In the genomic region with DNA sequence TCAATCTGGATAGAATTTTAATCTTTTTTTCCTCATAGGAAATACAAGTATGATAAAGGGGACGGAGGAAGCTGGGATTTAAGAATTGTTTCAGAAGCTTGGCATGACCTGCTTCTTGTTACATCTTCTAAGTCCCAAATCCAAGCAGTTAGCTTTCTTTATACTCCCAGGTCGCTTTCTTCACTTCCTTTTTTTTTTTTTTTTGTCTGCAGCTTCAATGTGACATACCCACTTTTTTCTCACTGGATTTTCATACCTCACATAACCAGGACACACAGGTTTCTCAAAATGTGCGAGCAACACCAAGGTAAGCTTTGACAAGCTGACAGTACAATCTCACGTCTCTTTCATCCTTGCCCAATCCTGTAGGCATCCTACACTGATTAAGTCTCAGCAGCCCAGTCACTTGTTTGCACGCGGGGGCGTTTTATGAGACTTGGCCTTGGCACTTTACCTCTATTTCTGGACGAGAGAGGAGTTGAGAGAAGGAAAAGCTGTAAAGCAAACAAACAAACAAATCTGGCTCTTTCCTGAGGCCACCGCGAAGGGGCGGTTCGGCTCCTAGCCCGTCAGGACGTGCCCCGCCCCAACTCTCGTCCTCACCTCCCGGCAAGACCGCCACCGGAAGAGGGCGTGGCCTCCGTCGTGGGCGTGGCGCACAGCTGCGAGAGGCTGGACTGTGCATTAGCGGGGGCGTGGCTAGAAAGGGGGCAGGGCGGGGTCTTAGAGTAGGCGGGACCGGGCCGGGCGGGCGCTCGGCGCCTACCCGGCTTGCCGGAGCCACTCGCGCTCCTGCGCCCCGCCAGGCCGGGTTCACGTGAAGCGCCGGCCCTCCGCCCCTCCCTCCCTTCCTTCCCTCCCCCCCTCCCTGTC, we compare ENCODE assay signal across 8 mouse cellular contexts. TPM values are rescaled to one million over a fixed set of nuclear protein-coding genes. Genes with fewer than 3 reads are reported as not detected.
DNase-seq lines count a peak whose midpoint lies in the region; ATAC-seq and TF ChIP-seq lines count a peak whose summit lies in the region.

A gene (plus strand): TSS at position 825 of the 873 bp plus-strand sequence.

- H3K4me2 ChIP-seq in hindbrain, postnatal 0 days (ENCODE audit: low read depth, low read length) = peak within 1 kb of the TSS; percentile 79

- no peaks in the 10 kb centered on the region for H3K27me3 ChIP-seq in hindbrain, postnatal 0 days (ENCODE audit: insufficient read depth, low read length)

- H3K9me3 ChIP-seq in hindbrain, postnatal 0 days (ENCODE audit: low read length) = no peaks in the 10 kb centered on the region

- peak within 1 kb of the TSS; percentile 99 for H3K27ac ChIP-seq in gastrocnemius, adult 2 months
- H3K27ac ChIP-seq in hindbrain, postnatal 0 days = peak within 1 kb of the TSS; percentile 85
- peak within 1 kb of the TSS; percentile 96 for H3K27ac ChIP-seq in left cerebral cortex, adult 2 months

- TF ChIP-seq CTCF in gastrocnemius, adult 2 months (IDR thresholded peaks at IDR 0.05) = no peak
- TF ChIP-seq CTCF in hindbrain, postnatal 0 days (IDR thresholded peaks at IDR 0.05; ENCODE audit: low read depth) = peak; percentile 51
- TF ChIP-seq CTCF in left cerebral cortex, adult 2 months (IDR thresholded peaks at IDR 0.05) = no peak; the same call in 1 of the 2 replicates

- H3K4me3 ChIP-seq in gastrocnemius, adult 2 months = peak within 1 kb of the TSS; percentile 96
- H3K4me3 ChIP-seq in hindbrain, postnatal 0 days (ENCODE audit: low read length) = peak within 1 kb of the TSS; percentile 72
- peak within 1 kb of the TSS; percentile 75 for H3K4me3 ChIP-seq in left cerebral cortex, adult 2 months

- peak; percentile 98 for DNase-seq in ZHBTc4 (ENCODE audit: low read depth, low spot score)
- DNase-seq in gastrocnemius, adult 2 months = peak; percentile 100
- peak; percentile 97 for DNase-seq in hindbrain, postnatal 0 days (ENCODE audit: low spot score)
- peak; percentile 94 to 96 for DNase-seq in left cerebral cortex, adult 2 months (ENCODE audit: extremely low spot score in 1 of 2, low spot score in 2 of 2)
- DNase-seq in right cerebral cortex, adult 2 months (ENCODE audit: low spot score in 2 of 2) = peak; percentile 91 to 92
- DNase-seq in urinary bladder, postnatal 14 days (ENCODE audit: low spot score) = peak; percentile 100

- H3K9ac ChIP-seq in hindbrain, postnatal 0 days (replicated peaks; ENCODE audit: low read length) = peak within 1 kb of the TSS; percentile 67

- no peaks in the 10 kb centered on the region; the same call in 1 of the 2 replicates for H3K4me1 ChIP-seq in hindbrain, postnatal 0 days (ENCODE audit: insufficient read depth, low read length)

- intact Hi-C loops in gastrocnemius, adult 2 months (cut with DNase I) = loop anchor here (5.0 kb wide), 1 partner anchor 138 kb away; no protein-coding TSS in a partner anchor
- intact Hi-C loops in left cerebral cortex, adult 2 months (cut with DNase I) = loop anchor here (5.0 to 10.0 kb wide), 3 partner anchors 177 to 1590 kb away; a partner anchor contains a TSS

- ATAC-seq in common myeloid progenitor, adult 5-6 weeks (replicated peaks; ENCODE audit: low read depth, poor library complexity, severe bottlenecking) = peak; percentile 87
- peak; percentile 99 for ATAC-seq in hindbrain, postnatal 0 days
- peak; percentile 88 for ATAC-seq in megakaryocyte, adult 5-6 weeks (ENCODE audit: poor library complexity, severe bottlenecking)

- WGBS in hindbrain, postnatal 0 days = 2% methylated on average over 39 of the region's 46 CpGs

- H3K36me3 ChIP-seq in hindbrain, postnatal 0 days (ENCODE audit: insufficient read depth, low read length) = no peaks in the 10 kb centered on the region

RNA-seq across cellular contexts. Expression of the gene that starts here (rescaled TPM):
- 12.3 and 14.9 TPM in 2 replicates for total RNA-seq in common myeloid progenitor, adult 5-6 weeks (2017)
- total RNA-seq in gastrocnemius, adult 2 months (2021) = 10 to 100 TPM; 14.6 to 17.5 TPM
- total RNA-seq in hindbrain, postnatal 0 days (2014; rRNA removed) = 10.2 and 11.6 TPM in 2 replicates
- 5.9 TPM in 2 replicates for polyA plus RNA-seq in hindbrain, postnatal 0 days (2015; fragmentation: Nextera tagmentation; extraction: Ambion mirVana)
- total RNA-seq in left cerebral cortex, adult 2 months (2021) = 10 to 100 TPM; 38.6 to 39.6 TPM
- total RNA-seq in megakaryocyte, adult 5-6 weeks (2015) = 26.9 and 38.7 TPM in 2 replicates
- 16.7 and 25.4 TPM in 2 replicates for total RNA-seq in megakaryocyte, adult 5-6 weeks (2017)

Comparison
In these comparisons a context has a peak if more than half of its experiments do, and no peak if none do; other contexts are left out.
1. Peak in every context shown above with its lines: DNase-seq, ATAC-seq, H3K4me3 ChIP-seq and H3K27ac ChIP-seq.